Mouse (Mus musculus): ENCODE data around the gene Rps15a.

Rps15a gene

DNA sequence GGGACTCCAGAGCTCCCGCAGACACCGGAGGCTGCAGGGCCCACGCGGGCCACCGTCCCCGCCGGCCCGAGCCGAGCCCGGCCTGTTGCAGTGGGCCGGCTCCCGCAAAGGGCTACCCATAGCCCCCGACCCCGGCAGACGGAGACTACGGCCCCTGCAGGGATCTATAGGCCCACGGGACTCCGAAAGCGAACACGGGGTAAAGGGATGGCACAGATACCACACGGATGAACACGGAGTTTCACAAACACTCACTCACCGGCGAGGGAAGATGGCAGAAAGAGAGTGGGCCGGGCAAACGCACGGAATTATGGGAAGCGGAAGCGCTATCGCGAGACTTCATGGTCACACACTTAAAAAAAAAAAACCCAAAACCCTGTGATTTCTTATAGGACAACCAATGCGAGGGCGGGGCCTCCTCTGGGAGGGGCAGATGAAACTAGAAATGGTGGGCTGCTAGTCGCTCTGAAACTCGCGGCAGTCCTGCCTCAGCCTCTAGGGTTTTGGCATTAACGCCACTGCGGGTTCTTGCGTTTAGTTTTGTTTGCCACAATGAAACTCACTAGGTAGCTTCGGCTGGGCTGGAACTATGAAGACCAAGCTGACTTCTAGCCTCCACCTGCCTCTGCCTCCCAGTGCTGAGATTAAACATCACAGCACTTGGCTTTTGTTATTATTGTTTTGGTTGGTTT, at the start of gene Rps15a:
Rps15a (minus strand) TSS at position 312 of the 692 bp plus-strand sequence.
- peak; percentile 97 for DNase-seq (ENCODE audit: low spot score)

DNA sequence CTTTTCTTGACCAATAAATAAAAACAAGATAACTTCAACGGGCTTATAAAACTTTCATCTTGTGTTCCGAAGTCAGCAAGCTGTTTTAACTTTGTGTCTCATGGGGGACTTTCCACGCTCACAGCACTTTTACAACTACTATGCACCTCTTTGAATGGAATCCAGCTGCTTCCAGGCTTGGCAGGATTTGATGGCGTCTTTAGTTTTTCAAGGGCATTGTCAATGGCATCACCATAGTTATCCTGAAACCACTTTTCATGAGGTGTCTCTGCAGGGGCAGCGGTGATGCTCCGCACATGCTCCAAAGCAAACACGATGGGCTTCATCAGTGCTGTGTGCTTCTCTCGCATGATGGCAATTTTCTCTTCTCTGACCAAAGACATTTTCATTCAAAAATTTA, 47.0 kb upstream of the Rps15a start:
- no peak for DNase-seq (ENCODE audit: low spot score)

DNA sequence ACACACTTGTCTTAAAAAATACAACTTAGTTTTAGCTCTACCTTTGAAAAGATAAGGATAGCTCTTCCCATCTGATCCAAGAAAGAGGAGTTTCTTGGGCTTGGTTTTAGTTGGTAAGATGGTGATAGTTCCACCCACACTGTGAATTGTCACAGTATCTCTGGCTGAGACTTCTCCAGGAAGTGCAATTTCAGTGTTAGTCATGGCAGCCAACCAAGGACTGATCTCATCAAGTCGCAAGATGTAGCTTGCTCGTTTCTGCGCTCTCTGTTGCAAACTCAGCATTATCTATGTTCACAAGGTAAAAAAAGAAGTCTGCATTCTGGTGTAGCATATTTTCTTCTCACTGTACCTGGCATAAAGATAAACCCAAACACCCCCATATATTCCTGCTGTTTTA, 44.1 kb upstream of the Rps15a start:
- no peak for DNase-seq (ENCODE audit: low spot score)

DNA sequence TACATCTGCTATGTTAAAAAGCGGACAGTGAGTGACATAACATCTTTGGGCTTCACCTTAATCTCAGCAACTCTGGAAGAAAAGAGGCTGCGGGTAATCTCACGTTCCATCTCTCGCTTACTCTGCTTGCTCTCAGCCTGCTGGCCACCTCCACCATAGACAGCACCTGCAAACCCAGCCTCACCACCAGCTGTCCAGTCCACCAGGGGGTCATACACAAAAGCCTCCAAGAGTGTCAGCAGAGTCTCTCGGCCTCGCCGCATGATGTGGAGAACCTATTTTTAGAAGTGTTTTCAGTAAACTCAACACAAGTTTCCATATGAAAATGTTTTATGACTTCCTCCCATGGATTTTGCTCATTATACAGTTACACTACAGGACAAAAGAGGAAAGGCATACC, 40.5 kb upstream of the Rps15a start:
- DNase-seq (ENCODE audit: low spot score): no peak

DNA sequence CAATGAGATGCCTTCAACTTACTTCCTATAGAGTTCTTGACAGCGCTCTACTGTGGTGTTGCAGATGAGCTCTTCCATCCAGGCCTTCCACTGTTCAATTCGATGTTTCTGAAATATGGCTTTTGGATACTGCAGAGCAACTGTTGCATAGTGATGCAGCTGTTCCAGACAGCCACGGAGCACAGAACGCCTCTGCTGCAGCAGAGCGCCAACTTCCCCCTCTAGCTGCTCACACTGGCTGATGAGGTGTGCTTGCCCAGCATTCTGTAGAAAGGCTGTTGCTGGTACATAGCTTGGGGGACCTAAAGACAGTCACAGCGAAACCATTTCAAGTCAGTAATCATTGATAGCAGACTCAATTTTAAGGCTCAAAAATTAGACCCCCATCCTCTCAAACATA, 38.2 kb upstream of the Rps15a start:
- no peak for DNase-seq (ENCODE audit: low spot score)

DNA sequence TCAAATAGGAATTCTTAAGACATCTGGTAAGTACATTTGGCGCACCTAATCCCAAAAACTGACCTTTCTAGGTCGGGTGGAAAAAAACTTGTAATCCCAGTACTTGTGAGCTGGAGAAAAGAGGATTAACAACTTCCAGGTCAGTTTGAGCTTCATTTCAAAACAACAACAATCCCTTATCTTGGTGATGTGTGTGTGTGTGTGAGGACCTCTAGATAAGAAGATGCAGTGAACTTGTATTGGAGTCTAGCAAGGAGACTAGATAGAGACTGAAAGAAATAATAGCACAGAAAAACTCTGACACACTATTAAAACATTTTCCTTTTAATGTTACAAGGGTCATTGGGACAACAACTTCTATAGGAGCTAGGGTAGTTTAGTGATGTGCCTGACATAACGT, 27.6 kb upstream of the Rps15a start:
- no peak for DNase-seq (ENCODE audit: low spot score)

DNA sequence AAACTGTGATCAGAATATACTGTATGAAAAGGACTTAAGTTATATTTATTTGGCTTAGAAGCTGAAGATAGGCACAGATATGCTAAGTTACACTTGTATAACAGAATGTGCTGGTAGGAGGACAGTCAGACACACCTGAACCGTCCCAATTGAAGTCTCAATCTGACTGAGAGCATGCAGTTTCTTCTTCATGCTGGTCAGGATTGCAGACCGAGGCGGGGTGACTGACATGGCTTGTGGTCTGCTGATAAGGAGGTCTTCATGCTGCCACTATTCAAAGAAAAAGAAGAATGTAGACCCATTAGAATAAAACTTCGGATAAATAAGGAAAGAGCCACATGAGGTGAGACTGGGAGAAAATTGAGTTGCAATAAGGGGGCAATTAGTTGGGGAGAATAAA, 27.1 kb upstream of the Rps15a start:
- peak; percentile 47 for DNase-seq (ENCODE audit: low spot score)

DNA sequence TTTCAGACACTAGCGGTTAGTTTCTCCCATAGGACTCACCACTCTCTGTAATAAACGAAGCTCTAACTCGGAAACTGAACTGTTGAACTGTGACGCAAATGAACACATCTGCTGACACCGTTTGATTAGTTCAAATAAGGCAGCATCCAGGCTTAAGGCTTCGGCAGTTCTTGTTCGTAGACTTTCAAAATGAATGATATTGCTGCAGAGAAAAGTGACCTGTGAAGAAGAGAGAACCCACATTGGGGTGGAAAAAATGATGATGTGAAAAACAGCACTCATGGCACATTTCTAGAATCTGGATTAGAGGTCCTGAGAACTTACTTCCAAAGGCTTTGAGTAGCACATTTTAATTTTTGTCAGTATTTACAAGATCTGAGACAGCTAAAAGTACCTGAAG, 25.3 kb upstream of the Rps15a start:
- no peak for DNase-seq (ENCODE audit: low spot score)

DNA sequence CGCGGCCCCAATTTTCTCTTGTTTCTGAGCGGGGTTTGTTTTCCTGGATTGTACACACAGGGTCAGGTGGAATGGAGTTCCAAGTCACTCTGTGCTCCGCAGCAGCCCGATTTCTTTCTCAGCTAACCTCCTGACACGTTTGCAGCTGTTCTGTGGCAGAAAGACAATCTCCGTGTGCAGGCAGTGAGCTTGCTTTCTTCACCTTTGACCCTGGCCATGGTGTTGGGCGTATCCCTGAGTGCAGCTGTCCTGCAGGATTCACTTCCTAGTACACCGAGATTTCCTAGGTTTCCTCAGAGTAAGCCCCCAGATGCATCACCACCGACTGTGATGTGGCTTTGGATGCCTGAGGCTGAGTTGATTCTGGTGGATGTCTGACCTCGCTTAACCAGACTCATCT, 19.1 kb upstream of the Rps15a start:
- no peak for DNase-seq (ENCODE audit: low spot score)

DNA sequence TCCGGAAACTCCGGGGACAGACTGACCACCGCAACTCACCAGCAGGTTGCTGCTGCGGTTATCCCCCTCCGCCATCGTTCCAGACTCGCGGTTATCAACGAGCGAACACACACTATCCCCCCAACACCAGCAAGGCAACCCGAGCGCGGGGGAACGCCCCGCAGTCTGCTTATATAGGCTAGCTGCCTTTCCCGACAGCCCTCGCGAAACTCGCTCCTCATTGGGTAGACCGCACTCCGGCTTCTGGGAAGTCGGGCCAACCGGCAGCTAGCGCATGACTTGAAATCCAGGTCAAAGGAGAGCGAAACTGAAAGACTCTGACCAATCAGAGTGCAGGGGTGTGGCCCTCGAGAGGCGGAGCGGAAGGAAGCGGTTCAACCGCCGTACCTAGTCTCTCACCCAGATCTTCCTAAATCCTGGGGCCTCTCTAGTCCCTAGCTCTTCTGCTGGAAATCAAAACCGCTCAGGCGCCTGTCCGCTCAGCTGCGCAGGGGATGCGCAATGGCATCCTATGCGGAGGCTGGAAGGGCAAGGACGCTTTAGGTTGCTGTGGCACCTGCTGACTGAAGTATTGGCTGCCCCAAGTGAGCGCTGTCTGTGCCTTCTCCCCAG, 13.5 kb upstream of the Rps15a start, which contains the start of gene Arl6ip1:
Arl6ip1 (minus strand) TSS at position 233 of the 612 bp plus-strand sequence.
- peak; percentile 99 for DNase-seq (ENCODE audit: low spot score)

DNA sequence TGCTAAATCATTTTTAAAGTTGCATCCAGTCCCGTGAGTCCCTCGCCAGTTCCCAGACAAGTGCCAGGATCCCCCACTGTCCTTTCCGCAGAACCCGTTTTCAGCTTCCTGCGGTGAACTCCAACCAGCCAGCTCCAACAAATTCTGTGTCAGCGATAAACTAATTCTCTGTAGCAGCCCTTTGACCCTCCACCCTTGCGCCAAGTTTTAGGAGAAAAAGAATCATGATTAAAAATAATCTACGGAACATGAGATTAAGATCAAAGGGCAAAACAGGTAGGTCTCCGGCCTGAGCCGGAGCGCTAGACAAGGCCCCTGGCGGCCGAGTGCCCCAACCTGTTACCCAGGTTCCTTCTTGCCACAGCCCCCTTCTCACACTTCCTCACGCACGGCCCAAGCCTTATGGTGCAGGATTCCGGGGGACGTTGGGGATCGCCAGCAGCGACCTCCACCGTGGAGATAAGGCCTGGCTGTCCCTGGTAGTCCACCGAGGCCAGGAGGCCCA, 13.0 kb upstream of the Rps15a start:
- no peak for DNase-seq (ENCODE audit: low spot score)

DNA sequence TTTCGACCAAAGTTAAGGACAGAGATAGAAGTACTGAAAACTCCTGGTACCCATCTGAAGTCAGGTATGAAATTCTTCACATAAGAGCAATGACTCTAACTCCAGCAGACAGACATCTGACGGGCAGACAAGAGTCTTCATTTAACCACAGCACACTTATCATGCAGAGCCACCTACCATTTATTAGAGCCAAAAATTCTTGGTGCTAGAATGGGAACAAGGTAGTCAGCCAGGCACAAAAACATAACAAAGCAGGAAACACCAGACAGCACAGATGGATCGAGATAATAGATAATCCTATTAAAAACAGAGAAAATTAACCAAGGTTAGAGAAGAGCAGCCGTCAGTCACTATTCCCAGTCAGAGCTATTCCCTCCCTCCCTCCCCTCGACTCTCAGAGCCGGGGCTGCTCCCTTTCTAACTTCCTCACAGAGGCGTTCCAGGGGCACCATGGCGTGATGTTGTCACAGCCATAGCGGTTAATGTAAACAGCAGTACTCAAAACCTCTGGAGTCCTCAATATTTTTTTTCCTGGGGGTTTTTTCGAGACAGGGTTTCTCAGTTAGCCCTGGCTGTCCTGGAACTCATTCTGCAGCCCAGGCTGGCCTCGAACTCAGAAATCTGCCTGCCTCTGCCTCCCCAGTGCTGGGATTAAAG, 10.4 kb upstream of the Rps15a start:
- DNase-seq (ENCODE audit: low spot score): no peak

DNA sequence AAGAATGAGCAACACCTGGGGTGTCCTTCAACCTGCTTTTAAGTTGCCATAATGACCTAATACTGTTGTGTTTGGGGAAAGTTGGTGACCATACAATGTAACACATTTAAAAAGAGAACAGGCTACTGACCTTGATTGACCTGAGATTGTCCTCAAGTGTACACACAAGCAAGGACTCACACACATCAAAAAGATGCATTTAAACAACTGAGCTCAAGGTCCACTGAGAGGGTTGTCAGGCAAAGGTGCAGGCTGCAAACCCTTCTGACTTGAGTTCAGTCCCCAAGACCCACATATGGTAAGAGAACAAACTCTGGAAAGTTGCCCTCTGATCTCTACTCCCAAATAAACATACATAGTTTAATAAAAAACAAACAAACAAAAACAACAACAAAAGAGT, 9.7 kb upstream of the Rps15a start:
- DNase-seq (ENCODE audit: low spot score): no peak

DNA sequence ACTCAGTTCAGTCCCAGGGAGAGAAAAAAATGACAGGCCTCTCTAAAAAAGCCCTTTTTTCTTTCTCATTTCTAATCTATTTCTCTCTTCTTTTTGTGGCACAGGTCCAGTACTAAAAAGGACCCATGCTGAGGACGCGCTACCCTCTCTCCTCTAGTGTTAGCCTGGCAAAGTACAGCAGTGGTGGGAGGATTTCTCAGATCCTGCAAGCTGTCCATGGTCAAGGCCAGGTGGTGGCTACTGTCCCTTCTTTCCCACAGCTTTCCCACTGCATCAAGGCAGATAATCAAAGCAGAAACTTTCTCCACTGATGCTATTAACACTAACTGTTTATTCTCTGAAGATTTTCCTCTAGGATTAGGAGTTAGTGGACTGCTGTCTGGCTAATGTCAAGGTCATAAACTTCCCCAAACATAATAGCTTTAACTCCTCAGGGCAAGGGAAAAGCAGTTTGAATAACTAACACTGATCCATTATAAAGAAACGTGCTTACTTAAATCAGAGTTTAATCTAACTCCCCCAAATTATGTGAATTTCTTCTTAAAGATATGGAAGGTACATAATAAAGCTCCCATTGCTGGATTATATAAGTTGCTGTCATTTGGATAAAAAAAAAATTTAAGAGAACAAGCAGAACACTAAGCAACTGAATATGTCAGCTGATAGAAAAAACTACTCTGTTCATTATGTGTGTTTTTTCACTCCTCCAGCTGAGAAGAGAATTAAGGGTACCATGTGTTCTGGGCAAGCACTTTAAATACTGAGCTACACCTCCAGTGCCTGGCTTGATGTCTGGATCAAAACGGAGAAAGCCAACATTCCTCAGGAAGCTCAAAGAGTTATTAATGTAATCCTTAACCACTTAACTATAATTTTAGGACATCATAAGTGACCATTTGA, 7.8 kb upstream of the Rps15a start:
- DNase-seq (ENCODE audit: low spot score): no peak

DNA sequence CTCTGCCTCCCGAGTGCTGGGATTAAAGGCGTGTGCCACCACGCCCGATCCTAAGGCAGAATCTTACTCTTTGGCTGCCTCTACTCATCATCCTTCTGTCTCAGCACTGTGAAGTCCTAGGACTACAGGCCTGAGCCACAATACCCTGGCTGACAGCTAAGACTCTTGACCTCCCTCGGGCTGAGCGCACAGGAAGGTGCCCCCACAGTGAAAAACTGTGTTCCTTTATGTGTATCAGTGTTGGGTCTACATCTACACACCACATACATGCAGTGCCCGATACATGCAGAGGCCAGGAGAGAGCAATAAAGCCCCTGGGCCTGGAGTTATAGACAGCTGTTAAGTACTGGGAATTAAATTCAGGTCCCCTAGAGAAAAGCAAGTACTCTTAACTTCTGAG, 6.2 kb upstream of the Rps15a start:
- no peak for DNase-seq (ENCODE audit: low spot score)

DNA sequence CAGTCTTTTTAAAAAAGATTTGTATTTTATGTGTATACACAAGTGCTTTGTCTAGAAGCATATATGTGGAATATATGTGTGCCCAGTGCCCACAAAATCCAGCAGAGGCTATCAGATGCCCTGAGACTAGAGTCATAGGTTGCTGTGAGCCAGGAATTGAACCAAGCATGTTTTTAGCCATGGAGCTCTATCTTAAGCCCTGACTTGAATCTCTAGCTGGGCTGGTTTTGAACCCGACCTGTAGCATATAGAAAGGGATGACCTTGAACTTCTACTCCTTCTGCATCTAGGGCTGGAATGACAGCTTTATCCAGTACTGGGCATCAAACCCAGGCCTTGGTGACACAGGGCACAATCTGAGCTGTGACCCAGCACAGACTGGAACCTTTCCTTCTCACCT, 4.7 kb upstream of the Rps15a start:
- DNase-seq (ENCODE audit: low spot score): no peak

DNA sequence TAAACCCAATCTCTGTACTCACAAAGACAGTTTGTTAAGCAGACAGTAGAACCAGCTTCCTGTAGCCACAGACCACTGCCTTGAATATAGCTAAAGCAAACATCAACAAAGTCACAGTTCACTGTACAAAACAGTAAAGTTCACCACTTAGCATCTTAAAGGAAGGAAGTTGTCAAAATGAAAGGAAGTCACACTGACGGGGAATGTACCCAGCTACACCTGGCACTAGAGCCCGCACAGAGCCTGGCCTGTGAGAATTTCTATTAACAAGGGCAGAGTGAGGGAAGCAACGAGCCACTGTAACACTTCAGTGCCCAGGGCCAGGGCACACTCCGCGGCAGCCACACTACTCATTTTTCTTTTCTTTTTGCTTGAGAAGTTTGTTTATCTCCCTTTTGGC, 4.0 kb upstream of the Rps15a start:
- no peak for DNase-seq (ENCODE audit: low spot score)

DNA sequence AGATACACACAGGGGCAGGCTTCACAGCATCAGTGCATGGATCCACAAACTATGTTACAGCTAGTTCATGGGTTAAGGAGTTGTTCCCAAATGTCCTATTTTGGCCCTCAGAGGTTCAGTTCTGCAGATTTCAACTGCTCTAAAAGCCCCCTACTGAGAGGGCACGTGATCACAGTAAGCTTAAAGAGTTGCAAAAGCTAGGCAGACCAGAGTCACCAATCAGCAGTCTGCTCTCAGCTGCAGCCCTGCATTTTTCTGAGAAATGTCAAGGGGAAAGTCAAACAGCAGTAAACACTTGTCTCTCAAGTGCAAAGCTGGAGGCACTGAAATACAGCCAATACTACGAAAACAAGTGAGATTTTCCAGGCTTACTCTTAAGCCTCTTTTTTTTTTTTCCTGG, 3.2 kb upstream of the Rps15a start:
- no peak for DNase-seq (ENCODE audit: low spot score)

DNA sequence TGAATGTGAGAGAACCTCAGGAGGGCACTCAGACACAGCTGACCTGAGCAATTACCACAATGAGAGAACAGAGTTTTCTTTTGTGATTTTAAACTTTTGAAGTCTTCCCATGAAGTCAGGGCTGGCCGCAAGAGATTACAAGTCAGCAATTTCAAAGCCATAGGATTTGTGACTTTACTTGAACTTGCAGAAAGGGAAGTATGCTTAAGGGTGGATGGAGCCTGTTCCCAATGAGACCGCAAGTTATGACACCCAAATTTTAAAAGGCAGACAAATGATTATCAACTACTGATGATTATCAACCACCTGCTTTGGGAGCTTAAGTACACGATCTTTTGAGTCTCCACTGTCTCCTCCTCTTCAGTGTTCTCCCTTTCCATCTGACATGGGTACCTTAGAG, 2.4 kb upstream of the Rps15a start:
- no peak for DNase-seq (ENCODE audit: low spot score)

DNA sequence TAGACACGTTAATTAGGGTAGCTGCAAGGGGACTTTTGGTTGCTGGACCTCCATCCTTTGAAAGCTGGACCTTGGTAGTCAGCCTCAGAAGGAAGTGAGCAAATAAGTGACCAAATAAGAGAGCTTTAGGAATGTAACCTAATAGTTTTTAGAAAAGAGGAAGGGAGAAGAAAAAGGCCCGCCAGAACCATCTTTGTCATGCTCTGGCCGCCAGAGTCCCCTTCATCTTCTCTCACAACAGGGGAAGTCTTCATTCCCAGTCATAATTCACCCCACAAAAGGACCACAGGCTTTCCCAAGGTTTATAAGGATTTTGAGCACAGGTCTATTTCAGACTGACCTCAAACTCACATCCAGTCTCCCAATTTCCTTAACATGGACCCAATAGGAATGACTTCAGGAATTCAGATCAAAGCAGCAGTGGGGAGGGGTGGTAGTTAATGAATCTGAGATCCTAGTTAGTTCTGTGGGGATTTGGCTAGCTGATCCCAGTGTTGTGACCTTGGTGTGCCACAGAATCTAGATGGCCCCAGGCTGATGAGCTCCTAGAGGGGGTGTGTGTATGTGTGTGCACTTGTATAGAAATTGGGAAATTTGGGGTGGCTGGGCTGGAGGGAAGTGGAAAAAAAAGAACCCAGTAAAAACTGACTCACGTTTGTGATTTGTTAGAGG, 1.7 kb upstream of the Rps15a start:
- DNase-seq (ENCODE audit: low spot score): no peak

DNA sequence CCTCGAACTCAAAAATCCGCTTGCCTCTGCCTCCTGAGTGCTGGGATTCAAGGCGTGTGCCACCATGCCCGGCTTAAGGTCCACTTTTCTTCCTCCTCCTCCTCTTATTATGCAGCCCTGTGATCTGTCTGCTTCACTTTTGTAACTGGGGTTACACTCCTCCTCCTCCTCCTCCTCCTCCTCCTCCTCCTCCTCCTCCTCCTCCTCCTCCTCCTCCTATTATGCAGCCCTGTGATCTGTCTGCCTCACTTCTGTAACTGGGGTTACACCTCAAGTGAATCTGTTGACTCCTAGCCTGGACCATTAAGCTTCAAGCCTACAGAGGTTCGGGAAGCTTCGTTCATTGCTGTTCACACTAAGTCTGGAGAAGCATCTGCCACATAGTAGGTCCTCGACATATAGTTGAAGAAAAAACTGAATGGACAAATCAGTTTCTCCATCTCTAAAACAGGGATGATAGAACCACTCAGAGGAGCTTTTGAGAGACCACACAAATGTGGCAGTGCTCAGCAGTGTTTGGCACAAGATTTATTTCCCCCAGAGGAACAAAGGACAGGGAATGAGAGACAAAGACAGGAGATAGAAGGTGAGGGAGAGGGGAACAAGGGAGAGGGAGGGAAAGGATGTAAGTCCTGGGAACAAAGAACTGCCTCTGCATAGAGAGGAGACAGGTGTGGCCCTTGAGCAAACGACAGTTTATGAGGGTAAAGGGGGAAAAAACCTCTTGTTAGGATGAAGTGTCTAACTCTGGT, 975 bp upstream of the Rps15a start:
- DNase-seq (ENCODE audit: low spot score): no peak

Data from c-Kit-positive CD71-positive TER-119-positive erythroid progenitor cells, embryonic 14.5 days (primary cell).